Mouse (Mus musculus) stomach, postnatal 0 days (tissue): Measurements from ENCODE around the gene Cul9.

ENCODE experiments used
- CTCF ChIP-seq: IDR thresholded peaks from 2 replicates; pipeline ENCODE4 v1.5.1; 2016; ENCODE audit warnings: antibody characterized with exemption, low read depth, mild to moderate bottlenecking, moderate library complexity
- EP300 ChIP-seq: optimal IDR thresholded peaks from 2 replicates; pipeline ENCODE3; 2016; ENCODE audit warnings: antibody characterized with exemption

GRCm38 (mm10) chr17:46521174-46521573, 25.0 kb downstream of the Cul9 start:
- TF ChIP-seq EP300 = no peak
- no peak for TF ChIP-seq CTCF
